Mouse (Mus musculus) left cerebral cortex, postnatal 14 days (tissue): ENCODE measurements around the gene Alkbh7. TPM values are rescaled to one million over a fixed set of nuclear protein-coding genes. Genes with fewer than 3 reads are reported as not detected.

Source experiments
- DNase-seq, 2 experiments: peaks; one replicate each; pipeline ENCODE4 v3.0.0; 2021 to 2022; ENCODE audit warnings: low spot score in 2 of 2, mixed read lengths in 1 of 2
- intact Hi-C: fragments of 180-260 bp; cut with DNase I; formaldehyde crosslinking; loops from one replicate; pipeline ENCODE4 v1.15.1; 2025
- long read RNA-seq, 2 experiments: library from polyadenylated mRNA; stranded (forward); transcript quantifications; one replicate each; pipeline ENCODE4 v2.0.0; 2021
- total RNA-seq, 2 experiments: library from RNA; stranded (reverse); gene quantifications; 2 replicates each; pipeline ENCODE4 v1.2.3; 2021

Gene Alkbh7
- total RNA-seq, result 10 to 100 TPM; 19.9 to 26.0 TPM
- long read RNA-seq, experiment 1, transcript Alkbh7-201 (4 exons, 917 nt), result major isoform, 11 of 14 reads
- long read RNA-seq, experiment 1, partial matches to known transcripts, result 0 of 14 reads
- long read RNA-seq, experiment 1, other reads (novel, unspliced or antisense), result 1 of 14 reads
- long read RNA-seq, experiment 2, transcript Alkbh7-201 (4 exons, 917 nt), result major isoform, 8 of 9 reads
- long read RNA-seq, experiment 2, partial matches to known transcripts, result 0 of 9 reads
- long read RNA-seq, experiment 2, other reads (novel, unspliced or antisense), result 1 of 9 reads

DNA sequence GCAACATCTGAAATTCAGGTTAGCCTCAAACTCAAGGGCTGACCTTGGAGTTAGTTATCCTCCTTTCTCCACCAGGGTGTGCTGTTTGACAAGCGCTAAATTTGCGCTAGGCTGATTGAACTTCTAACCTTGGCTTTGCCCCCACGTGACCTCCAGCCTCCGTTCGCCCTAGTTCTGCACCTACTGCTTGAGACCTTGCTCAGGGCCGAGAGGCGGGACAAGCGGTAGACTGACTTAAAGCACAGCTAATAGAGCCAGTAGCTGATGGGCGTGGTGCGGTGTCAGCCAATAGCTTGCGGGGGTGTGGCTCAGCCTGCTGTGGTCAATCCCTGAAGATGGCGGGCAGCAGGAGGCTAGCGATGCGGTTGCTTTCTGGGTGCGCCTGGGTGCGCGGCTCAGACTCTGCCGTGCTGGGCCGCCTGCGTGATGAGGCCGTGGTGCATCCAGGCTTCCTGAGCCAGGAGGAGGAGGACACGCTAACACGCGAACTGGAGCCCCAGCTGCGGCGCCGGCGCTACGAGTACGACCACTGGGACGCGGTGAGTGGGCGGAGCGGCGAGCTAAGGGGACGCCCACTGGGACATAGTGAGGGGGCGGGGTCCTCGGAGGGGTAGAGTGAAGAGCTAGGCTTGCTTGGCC is at the start of gene Alkbh7:
Gene Alkbh7, plus strand, starts transcription at position 311 of the 639 bp plus-strand sequence.
- intact Hi-C loops, result loop anchor here (5.0 kb wide), 2 partner anchors 100 to 185 kb away; no protein-coding TSS in a partner anchor
- peak; percentile 93 to 97 for DNase-seq

DNA sequence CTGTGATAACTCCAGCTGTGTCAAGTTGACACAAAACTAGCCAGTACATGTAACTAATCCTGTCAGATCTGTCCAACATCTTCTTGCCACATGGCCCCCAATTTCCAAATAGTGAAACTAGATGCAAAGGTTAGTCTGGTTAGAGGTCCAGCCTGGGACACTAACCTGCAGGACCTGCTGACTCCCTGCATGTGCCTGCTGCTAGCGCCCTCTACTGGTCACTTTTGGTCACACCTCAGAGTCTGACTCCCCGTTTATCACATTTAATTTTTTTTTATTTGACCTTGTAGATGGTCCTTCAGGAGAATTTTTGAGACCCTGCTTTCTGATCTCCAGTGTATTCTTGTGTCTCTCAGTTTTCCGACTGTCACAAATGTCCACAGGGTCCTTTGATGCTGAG is 46.2 kb upstream of the Alkbh7 start:
- intact Hi-C loops, result no loop called here
- DNase-seq, result peak in 1 of 2 experiments; percentile 19

DNA sequence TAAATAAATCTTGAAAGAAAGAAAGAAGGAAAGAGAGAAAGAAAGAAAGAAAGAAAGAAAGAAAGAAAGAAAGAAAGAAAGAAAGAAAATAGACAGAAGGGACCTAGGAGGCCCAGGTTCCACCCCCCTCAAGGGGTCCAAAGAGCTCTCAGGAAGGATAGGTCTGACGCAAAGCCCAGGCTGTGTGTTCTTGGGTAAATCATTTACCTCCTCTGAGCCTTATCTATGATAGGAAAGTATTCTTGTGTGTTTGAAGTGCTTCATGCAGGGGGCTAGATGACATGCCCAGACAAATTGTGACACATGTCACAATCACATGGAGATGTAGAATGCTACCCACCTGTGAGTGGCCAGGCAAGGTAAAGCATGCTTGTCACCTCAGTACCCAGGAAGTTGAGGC is 44.5 kb upstream of the Alkbh7 start:
- intact Hi-C loops, result no loop called here
- DNase-seq, result no peak

DNA sequence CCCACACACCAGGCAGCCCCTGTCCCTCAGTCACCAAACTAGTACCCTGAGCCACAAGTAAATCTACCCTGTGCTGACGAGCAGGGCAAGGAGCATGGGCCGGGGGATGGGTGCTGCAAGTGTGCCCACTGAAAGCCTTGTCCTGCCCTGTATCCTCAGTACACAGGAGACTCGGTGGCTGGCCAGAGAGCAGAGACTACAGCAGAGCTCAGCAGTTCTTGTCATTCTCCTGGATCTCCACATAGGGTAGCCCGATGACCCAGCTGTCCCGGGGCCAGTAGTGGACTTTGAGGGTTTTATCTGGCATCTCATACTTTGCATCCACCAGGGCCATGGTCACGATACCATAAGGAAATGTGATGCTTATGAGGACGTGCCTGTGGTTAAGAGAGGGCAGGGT is 42.3 kb upstream of the Alkbh7 start:
- intact Hi-C loops, result no loop called here

DNA sequence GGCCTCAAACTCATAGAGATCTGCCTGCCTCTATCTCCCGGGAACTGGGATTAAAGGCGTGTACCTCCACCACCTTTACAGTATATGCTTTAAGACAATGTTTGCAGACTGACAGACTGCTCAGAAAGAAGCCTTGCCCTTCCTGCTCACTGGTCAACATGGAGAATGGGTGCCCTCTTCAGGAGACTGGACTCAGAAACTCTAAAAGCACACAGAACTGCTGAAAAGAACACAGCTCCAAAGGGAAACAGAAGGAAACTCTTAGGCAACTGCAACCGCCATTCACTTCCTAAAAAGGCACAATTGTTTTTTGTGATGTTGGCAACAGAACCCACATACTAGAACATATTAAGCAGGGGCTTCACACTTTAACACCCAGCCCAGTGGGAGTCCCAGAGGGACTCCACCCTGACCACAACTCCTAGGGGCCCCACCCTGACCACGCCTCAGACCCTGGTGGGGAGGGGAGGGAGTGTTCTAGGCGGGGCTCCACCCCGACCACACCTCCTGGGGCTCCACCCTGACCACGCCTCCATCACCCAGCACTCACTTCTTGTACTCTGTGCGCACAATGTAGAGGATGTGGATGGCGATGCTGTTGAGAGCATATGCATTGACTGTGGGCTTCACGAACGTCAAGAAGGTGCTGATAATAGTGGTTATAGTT is 39.2 kb upstream of the Alkbh7 start:
- no peak for DNase-seq
- intact Hi-C loops, result no loop called here

More for the DNA sequence above, 42.3 kb upstream of the Alkbh7 start:
- DNase-seq, result no peak

DNA sequence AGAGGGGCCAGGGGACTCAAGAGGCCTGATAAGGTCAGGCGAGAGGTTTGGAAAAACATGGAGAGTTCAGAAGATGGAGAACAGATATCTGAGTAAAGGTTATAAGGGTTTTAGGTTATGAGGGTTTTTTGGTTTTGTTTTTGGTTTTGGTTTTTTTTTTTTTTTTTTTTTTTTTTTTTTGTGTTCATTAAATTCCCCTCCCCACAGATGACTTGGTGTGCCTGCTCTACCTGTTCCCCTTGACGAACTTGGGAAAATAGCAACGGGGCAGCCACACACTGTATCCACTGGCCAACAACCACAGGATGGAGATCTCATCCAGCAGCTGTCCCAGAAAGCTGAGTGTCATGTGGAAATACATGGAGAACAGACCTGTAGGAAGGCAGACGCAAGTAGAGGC is 38.5 kb upstream of the Alkbh7 start:
- DNase-seq, result no peak
- intact Hi-C loops, result no loop called here

DNA sequence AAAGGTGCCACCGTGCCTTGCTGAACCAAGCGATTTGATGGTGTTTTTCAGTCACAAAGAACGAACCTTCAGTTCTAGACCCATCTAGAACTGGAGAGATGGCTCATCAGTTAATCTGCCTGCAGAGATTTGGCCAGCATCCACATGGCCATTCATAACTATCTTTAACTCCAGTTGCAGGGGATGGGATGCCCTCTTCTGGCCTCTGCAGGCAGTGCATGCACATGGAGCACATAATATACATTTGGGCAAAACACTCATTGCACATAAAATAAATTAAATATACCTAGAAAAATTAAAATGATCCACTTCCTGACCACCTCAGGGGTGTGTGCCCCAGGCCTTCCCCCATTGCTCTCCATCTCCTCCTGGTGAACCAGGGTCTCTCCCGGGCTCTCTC is 35.3 kb upstream of the Alkbh7 start:
- intact Hi-C loops, result no loop called here

DNA sequence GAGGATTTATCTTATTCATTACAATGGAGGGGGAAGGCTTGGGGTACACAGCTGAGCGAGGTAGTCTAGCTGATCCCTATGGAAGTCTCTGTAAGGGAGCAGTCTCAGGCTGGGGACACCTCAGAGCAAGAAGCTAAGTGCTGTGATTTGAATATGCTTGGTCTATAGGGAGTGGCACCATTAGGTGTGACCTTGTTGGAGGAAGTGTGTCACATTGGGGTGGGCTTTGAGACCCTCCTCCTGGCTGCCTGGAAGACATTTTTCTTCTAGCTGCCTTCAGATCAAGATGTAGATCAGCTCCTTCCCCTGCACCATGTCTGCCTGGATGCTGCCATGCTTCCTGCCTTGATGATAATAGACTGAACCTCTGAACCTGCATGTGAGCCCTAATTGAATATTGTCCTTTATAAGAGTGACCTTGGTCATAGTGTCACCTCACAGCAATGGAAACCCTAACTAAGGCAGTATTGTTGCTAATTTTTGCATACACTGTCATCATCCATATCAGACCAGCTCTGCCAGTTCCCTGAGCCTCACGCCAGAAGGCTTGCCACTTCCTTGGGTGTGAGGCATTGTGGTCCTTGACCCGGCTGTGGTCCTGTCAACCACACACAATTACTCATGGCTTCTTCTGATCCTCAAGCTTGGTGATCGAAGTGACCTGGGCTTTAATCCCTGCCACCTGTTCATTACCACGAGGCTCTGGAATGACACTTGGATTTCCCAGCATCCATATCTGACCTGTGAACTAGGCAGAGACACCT is 34.3 kb upstream of the Alkbh7 start:
- no peak for DNase-seq
- intact Hi-C loops, result no loop called here

More for the DNA sequence above, 35.3 kb upstream of the Alkbh7 start:
- DNase-seq, result no peak

DNA sequence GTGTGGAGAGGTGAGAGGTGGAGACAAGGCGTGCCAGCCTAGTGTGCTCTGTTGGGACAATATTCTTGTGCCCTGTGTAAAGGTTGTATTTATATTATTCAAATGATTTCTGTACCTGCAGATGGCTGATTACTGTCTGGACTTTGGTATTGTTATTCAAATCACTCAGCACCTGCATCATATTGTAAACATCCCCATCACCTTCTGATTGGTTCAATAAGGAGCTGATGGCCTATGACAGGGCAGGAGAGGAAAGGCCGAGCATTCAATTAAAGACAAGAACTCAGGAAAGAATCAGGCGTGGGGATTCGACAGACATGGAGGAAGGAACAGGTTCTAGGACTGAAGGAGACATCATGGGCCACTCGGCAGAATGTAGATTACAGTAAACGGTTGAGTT is 33.5 kb upstream of the Alkbh7 start:
- no peak for DNase-seq
- intact Hi-C loops, result no loop called here

DNA sequence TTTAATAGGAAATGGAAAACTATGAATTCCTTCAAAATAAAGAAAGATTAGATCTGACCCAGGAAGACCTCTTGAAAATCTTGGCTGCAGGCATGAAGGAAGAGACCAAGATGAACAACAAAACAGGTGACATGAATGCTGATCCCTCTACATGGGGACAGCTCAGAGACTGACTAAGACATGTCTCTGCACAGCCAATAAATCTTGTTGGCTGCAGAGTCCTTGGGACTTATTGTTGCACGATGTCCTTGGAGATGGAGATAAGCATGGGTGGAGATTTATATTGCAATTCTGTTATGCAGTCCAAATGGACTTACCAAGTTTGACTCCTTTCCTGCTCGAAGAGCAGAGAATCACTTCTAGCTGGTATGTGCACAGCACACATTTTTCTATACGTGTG is 27.8 kb upstream of the Alkbh7 start:
- no peak for DNase-seq
- intact Hi-C loops, result no loop called here

DNA sequence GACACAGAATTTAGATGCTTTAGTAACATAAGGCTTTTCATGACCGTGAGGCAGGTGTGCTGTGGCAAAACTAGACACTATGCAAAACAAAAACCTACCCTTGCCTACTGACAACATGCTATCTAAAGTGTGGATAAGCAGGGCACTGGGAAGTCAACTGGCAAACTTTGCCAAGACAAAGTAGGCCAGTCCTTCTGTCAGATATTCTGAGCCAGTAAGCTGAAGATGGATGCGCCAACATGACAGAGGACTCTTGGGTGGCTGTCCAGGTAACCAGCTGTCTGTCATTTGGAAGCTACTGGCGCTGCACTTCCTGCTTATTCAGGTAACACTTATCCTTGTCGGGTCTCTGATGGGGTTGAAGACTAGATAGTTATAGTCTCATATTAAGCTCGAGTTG is 27.1 kb upstream of the Alkbh7 start:
- no peak for DNase-seq
- intact Hi-C loops, result no loop called here

DNA sequence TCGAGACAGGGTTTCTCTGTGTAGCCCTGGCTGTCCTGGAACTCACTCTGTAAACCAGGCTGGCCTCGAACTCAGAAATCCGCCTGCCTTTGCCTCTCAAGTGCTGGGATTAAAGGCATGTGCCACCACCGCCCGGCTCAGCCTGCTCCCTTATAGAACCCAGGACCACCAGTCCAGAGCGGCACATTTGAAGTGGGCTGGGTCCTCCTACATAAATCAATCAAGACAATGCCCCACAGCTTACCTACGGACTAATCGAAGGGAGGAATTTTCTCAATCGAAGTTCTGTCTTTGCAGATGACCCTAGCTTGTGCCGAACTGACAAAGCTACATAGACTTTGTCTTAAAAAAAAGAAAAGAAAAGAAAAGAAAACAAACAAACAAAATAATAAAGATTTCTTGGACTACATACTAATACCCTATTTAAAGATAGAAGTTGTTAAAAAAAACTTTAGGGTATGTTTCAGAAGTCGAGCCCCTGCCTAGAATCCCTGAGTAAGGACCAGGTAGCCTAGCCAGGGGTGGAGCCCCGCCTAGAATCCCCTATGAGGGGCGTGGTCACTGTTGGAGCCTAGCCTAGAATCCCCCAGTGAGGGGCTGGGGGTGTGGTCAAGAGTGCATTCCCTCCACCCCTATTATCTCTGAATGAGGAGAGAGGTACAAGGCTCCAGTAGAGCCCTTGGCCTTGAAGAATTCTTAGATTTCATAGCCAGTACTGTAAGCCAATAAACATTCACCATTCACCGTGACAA is 23.0 kb upstream of the Alkbh7 start:
- intact Hi-C loops, result no loop called here
- DNase-seq, result no peak

DNA sequence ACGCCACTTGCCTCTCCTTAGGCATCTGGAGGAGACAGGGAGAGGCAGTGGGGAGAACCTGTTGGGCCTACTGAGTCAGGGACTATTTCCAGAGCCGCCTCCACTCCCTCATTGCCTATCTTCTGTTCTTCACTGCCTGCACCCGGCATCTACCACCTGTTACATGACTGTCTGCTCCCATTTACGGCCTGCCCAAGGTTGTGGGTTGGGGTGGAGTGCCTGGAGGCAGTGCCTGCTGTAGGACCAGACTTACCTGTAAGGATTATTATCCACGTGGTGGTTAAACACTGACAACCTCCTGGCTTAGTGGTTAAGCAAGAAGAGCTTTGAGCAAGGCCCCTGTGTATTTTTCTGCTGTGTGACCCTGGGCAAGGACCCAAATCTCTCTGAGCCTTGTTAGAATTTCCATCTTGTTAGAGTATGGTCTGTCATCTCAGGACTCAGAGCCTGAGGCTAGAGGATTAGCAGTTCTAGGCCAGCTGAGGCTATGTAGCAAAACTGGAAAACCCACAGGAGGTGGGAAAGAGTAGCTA is 22.4 kb upstream of the Alkbh7 start:
- intact Hi-C loops, result no loop called here
- no peak for DNase-seq

DNA sequence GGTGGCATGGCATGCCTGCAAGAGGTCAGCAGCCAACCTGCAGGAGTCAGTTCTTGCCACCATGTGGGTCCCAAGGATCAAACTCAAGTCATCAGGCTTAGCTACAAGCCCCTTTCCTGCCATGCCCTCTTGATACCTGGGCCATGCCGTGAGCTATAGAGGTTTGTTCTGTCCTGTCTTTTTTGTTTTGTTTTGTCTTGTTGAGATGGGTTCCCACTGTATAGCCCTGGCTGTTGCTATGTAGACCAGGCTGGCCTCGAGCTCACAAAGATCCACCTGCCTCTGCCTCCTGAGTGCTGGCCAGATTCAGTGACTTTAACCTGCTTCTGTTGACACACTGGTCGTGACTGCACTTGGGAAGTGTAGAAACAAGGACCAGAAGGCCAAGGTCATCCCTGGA is 21.7 kb upstream of the Alkbh7 start:
- DNase-seq, result no peak
- intact Hi-C loops, result no loop called here

DNA sequence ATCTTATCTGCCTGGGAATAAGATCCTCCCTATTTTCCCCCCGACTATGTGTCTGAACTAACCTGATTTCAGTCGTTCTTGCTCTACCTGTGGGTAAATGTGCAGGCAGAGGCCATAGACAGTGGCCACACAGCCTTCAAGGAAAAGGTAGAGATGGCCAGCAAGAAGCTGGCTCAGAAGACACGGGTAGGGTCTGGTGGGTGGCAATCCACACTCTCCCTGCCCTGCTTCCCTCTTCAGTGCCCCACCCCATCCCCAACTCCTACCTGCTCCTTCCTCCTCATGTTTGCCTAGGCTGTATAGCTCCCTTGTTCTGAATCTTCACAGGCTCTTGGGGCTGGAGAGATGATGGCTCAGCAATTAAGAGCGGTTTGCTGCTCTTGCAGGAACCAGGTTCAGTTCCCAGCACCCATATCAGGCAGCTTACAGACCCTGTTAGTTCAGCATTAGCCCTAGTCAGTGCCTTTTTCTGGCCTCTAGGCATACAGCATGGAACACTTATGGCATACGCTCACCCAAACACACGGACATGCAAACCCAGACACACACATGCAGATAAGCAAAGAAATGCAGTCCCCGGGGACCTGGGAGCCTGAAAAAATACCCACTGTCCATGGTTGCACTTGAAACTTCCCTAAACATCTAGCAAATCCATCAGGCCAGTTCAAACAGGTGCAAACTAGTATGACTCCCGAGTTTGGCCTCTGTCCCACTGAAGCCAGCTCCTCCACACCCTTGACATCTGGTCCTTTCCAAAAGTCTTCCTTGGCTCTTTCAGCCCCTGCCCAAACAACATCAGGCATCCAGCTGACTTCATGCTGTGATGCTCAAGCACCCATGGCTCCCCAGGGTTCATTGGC is 20.4 kb upstream of the Alkbh7 start:
- intact Hi-C loops, result no loop called here
- DNase-seq, result no peak

DNA sequence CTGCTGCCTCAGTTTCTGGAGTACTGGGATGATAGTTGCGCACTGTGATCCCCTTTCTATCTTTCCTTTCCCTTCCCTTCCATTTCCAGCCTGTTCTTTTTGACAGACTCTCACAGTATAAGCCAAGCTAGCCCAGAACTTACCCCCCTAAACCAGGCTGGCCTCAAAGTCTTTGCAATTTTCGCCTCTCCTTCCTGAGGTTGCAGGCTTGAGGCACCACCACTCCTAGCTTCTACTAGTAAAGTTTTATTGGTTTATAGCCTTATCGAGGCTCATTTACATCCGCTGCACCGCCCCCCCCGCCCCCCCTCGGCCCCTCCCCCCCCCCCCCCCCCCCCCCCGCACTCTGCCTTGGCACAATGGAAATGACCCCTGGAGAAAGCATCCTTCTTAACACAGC is 17.6 kb upstream of the Alkbh7 start:
- intact Hi-C loops, result no loop called here
- no peak for DNase-seq

DNA sequence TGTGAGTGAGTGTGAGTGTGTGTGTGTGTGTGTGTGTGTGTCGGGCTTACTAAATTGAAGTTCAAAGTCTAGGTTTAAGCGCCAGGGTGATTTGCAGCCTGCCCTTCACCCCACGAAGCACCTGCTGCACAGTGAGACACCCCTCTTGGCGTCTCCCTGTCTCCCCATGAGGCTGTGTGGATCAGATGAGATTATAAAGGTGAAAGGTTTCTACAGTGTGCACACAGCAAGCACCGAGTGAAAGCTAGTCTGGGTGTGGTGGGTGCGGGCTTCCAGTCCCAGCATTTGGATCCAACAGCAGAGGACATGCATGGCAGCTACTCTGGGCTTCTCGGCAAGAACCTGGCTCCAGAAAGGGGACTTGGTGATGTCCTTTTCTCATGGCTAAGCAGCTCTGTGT is 16.1 kb upstream of the Alkbh7 start:
- intact Hi-C loops, result no loop called here
- DNase-seq, result no peak

DNA sequence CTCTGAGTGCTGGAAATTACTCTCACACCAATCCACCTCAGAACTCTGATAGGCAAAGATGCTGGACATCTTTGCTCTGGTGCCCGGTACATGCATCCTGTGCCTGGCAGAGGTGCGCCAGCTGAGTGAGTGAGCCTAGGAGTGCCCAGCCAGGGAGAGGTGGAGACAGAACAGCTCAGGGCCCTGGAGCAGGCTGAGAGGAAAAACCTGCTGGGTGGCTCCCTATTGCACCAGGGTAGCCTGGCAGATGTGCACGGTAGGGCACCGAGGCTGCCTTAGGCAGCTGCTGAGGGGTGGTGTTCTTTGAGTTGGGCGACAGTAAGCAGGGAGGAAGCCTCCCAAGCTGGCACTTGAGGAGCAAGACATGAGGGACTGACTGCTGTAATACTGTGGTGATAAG is 15.1 kb upstream of the Alkbh7 start, which contains the start of gene Acer1:
Gene Acer1, minus strand, starts transcription at position 114 of the 400 bp plus-strand sequence.
- DNase-seq, result no peak
- intact Hi-C loops, result no loop called here
